Mouse (Mus musculus): ENCODE measurements around the gene Tob1.

DNA sequence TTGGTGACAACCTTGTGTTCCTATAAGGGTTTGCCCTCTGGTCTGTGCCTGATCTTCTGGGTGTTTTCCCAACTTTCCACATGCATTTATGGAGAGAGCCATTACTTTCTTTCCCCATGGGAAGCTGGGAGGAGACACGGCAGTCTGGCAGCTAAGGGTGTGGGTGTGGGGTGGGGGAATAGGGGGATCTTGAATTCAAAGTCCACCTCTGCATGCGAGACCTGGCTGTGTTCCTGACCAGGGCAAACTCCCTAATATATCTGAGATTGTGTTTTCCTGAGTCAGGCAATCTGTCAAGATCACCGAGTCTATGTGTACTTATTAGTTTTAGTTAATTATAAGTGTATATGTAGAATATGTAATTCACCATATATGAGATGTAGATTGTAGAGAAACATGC lies 14.9 kb upstream of the Tob1 start:
- TF ChIP-seq CTCF (IDR thresholded peaks at IDR 0.05; ENCODE audit: insufficient read depth, low read depth, low read length) = no peak
- no peak for TF ChIP-seq POLR2A (IDR thresholded peaks at IDR 0.05; ENCODE audit: insufficient read depth, low read depth, low read length)

All from olfactory bulb, adult 2 months (tissue).